Mouse (Mus musculus) mouse embryonic stem cell (cell line): ENCODE data around the gene Gm29776.

ENCODE experiments used
- in situ Hi-C, 2 experiments: fragments of 300-500 bp; cut with MboI; formaldehyde crosslinking; loops; 1 replicate in 1 of 2; 3 replicates in 1 of 2; pipeline ENCODE4 v1.14.3; 2019 to 2020; ENCODE audit warnings: low sequenced_read_pairs in 2 of 2, low pct_unique_long_range_greater_than_20kb in 1 of 2, mixed read lengths in 1 of 2; ENCODE audit not compliant: unreplicated experiment in 1 of 2

Gm29776 gene

DNA sequence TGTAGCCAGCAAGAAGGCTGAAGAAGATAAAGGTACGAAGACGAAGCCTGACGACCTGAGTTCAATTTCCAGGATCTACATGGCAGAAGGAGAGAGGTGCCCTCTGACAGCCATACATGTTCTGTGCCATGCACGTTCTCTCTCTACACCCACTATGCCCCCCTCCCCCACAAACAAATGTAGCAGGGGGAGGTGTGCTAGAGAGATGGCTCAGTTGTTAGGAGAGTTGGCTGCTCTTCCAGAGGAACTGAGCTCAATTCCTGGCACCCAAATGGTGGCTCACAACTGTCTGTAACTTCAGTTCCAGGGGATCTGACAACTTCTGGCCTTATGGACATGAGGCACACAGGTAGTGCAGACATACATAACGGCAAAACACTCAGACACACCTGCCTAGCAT is 22.3 kb downstream of the Gm29776 start:
- in situ Hi-C loops: no loop called here

DNA sequence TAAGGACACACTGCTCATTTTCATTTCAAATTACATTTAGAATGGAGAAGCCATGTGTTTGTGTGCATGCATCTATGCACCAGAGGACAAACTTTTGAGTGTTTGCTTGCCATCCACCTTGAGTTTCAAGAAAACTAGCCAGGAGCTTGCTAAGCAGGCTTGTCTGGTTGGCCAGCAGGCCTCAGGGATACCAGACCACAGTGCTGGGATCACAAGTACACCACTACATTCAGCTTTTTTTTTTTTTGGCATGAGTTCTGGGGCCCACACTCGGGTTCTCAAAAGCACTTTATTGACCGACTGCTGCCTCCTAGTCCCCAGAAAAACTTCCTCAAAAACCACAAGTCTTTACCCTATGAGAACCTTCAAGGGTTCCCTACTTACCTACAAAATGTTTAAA is 24.3 kb downstream of the Gm29776 start:
- in situ Hi-C loops: no loop called here

DNA sequence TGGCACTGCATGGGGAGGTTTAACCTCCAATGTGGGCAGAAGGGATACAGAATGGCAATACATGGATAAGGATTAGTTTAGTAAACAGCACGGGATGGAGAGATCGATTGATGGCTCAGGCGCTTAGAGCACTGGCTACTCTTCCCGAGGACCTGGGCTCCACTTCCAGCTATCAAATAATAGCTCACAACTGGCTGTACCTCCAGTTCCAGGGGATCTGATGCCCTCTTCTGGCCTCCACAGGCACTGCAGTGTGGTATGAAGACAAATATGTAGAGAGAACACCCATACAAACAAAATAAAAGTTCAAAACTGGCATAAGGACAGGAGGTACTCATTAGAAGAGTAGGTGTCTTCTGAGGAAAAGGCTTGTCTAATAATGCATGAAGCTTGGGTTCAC is 29.3 kb downstream of the Gm29776 start:
- in situ Hi-C loops: no loop called here

DNA sequence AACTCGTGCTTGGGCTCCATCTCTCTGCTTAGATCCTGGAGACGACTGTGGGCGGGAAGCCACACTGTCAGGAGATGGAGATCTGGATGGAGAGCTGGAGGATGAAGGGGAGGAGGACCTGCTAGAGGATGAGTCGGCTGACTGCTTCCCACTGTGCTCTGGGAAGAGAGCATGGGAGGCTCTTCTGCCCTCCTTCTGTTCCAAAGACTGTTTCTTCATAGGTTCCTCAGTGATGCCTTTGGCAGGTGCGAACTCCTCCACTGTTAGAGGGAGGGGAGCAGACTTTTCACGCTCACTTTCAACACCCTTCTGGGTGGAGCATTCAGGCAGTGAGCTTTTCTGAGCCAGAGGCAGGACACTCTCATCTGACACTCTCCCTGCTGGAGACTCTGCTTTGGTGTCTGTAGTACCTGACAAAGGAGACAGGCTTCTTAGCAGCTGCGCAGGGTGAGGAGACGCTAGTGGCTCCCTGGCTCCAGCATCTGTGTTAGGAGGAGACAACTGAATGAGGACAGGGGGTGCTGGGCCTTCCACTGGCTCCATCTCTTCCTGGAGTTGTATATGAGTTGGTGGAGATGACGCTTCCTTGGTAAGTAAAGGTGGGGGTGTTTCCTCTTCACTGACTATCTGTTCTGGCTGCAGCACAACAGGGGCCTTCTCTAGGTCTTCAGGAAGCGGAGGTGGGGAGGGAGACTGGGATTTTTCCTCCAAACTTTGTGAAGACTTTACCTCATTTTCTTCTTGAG is 34.0 kb downstream of the Gm29776 start:
- in situ Hi-C loops: no loop called here

DNA sequence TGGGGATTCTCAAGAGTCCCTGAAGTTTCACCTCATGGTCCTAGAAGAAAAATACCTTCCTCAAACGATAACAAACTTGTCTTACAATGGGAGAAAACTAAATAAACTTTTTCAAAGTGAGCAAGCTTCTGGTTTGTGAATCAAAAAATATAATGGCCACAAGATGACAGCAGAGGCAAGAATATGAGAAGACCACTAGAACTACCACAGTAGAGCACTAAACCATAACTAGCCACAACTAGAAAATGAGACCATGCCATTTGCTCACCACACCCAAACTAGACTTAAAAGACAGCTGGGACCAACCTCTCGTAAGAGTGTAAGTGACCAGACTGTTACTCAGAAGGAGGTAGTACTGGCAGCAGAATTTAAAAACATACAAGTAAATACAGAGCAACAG is 38.6 kb downstream of the Gm29776 start:
- in situ Hi-C loops: no loop called here

DNA sequence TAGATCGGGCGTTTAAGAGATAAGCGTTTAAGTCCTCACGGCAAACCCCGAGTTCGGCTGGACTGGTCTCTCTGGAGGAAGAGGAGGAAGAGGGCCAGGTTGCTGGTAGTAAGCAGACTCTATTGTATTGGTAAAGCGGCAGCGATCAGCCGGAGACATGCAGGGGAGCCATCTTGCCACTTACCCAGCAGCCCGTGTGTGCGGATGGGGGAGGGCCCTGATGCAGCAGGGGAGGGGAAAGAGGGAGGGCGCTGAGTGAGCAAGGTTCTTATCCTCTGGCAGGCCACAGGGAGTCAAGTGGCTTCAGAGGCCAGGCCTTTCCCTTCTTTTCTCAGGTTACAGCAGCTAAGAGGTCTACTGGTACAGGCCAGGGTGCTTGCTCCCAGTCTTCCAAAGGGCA is 45.1 kb downstream of the Gm29776 start:
- in situ Hi-C loops: no loop called here

DNA sequence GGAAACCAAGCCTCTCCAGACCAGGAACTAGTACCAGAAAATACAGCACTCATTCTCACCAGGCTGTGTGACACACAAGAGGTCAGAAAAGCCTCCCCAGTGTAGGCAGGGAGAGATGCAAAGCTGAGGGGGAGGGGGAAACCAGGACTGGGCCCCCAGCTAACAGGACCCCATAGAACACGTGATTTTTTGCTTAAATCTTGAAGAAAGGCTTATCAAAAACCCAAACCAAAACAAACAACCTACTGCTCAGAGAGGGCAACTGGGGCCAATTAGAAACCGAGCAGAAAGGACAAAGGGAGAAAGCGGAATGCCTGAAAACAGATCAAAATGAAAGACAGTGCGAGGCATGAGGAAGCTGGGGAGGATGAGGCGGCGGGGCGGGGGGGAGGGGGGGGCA is 45.8 kb downstream of the Gm29776 start:
- in situ Hi-C loops: no loop called here

DNA sequence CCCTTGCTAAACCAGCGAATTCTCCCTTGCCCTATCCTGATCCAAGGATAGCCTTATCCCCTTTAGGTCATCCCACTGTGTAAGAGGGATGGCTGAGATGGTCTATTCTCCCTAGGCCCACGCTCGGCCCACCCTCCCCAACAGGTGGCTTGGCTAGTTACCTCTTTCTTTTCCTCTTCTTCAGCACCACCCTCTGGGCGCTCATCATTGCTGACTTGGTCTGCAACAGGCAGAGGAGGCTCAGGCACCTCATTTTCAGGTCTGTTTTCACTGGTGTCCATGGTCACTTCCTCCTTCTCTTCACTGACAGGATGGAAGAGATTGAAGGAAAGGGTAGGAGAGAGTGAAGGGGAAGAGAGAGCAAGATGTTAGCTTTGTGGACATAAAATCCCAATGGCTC is 47.1 kb downstream of the Gm29776 start:
- in situ Hi-C loops: no loop called here

DNA sequence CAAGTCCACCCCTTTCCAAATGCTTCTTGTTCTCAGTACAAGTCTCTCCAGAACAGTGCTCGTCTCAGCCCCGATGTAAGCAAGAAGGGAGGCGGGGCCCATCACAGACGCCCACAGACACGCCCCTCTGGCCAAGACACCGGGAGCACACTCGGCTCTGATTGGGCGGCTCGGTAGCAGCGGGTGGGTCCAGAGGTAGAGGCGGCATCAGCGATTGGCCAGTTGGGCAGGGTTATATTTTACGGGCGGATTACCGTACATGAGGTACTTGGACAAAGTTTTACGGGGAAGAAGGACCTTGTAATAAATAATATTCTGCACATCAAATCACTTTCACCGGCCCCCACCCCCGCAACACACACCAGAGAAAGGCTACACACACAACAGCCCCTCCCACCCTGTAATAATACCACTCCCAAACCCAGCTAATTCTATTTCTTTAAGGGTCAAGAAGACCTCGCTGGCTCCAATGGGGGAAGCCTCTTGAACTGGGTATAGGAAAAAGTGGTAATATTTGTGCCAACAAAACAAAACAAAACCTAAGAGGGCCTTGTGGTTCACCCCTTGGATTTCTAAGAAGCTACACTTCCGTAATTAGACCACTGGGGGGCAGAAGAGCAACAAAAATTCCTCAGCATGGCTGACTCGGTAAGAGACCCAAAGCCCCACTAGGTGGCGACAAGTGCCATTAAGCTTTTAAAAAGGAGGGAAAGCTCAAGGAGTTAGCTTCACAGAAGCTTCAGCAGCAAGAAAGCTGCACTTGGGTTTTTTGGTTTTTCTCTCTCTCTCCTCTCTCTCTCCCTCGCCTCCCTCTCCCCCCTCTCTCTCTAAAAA is 47.8 kb downstream of the Gm29776 start:
- in situ Hi-C loops: no loop called here

DNA sequence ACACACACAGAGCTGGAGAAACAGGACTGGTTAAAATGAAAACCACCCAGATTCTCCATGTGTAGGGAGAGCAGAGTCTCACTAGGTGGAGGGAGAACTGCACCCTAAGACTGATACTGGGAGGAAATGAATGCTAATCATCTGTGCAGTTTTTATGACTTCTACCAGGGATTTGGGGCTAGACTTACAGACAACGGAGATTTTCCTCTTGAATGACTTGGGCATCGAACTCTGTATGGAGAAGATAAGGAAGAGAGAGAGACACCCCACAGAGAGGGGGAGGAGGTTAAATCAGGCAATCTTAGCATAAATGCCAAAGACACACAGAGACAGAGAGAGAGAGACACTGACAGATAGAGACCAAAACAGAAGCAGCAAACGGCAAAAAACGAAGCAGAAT is 50.7 kb downstream of the Gm29776 start:
- in situ Hi-C loops: loop anchor here in 1 of 2 experiments (25.0 kb wide), 1 partner anchor 411 kb away; no protein-coding TSS in a partner anchor

DNA sequence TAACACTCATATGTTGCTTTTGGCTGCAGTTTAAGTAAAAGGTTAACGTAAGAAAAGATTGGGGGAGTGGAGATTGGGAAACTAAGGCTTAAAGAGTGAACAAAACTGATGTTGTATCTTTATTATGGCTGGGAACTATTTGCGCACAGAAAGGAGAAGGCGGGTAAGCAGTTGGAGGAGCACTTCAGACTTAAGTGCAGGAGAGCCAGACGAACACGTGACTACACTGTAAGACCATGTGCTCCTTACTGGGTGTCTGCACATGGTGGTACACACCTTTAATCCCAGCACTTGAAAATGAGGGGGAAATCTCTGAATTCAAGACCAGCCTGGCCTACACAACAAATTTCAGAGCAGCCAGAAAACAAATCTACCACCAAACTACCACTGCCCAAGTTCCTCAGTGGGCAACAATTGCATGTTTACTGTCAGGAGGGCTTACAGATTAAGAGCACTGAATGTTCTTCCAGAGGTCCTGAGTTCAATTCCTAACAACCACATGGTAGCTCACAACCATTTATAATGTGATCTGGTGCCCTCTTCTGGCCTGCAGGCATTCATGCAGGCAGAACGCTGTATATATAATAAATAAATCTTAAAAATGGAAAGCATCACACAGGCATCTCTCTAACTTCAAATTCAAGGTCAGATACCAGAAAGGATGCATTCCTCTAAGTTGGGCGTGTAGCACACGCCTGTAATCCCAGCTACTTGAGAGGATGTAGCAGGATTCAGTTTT is 51.6 kb downstream of the Gm29776 start:
- in situ Hi-C loops: loop anchor here in 1 of 2 experiments (25.0 kb wide), 1 partner anchor 410 kb away; no protein-coding TSS in a partner anchor

DNA sequence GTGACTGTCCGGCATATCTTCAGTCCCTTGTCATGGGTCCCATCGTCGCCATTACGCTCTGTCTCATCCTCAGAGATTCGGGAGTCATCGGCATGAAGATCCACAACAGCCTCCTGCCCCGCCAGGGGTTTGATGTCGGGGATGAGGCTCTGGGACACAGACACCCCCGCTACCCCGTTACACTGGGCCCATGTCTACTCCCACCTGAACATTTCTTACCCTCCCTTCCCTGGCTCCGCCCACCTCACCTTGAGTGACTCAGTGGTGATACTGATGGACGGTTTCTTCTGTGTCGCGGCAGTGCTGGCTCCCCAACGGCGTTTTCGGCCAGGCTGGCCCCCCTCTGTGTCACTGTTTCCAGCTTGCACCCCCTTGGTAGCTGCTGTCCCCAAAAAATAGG is 52.2 kb downstream of the Gm29776 start:
- in situ Hi-C loops: loop anchor here in 1 of 2 experiments (25.0 kb wide), 1 partner anchor 409 kb away; no protein-coding TSS in a partner anchor

DNA sequence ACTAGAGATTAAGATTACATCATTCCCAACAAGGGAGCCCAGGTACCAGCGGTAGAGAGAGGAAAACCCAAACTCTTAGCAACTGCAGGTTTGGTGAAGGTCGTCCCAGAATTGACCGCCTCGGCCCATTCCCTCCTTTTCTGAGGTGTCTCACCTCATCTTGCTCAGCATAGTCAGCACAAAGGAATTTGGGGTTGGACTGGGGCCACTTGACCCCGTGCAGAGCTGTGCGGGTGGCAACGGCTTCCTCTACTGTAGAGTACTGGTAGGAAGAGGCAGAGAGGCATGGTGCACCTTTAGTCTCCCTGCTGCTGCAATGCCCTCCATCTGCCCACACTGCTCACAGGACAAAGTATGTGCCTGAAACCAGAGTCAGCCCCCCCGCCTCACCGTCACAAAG is 54.3 kb downstream of the Gm29776 start:
- in situ Hi-C loops: loop anchor here in 1 of 2 experiments (25.0 kb wide), 1 partner anchor 407 kb away; no protein-coding TSS in a partner anchor

DNA sequence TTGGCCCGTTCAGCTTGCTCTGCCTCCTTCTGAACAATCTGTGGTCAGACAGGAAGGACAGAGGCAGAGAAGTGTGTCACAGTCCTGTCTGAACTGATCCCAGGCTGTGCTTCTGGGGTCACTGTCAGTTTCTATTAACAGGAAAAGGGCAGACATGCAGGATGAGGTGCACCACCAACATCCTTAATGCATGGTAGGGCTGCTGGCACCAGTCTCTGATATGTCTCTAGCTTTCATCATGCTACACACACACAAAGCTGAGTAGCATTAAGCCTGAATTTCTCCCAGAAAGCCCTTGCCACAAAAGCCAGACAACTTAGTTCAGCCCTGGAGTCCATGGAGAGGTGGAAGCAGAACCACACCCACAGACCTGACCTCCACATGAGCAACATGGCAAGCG is 55.6 kb downstream of the Gm29776 start:
- in situ Hi-C loops: loop anchor here in 1 of 2 experiments (25.0 kb wide), 1 partner anchor 406 kb away; no protein-coding TSS in a partner anchor
